Comparison of ENCODE assay signal across 13 mouse cellular contexts in genomic region chr10:67184441-67185070, GRCm38 (mm10).
A peak's percentile ranks its signal among the peaks of the same experiment; 100 is the strongest.
DNase-seq lines count a peak whose midpoint lies in the region; ATAC-seq and TF ChIP-seq lines count a peak whose summit lies in the region.
"Had no signal": no experiment of that assay in that cellular context is flagged by ENCODE, and none has a peak within 500 bp of the region (broad histone marks: within the 10 kb centered on the region; RNA-seq: fewer than 3 reads in every experiment).

No protein-coding gene starts in this region.

- H3ac ChIP-seq in myocyte (ENCODE audit: control insufficient read depth, insufficient read length) = no peak overlapping the region

- no peaks in the 10 kb centered on the region for H3K9me3 ChIP-seq in heart, embryonic 14.5 days (ENCODE audit: control insufficient read depth, low read length)
- no peaks in the 10 kb centered on the region for H3K9me3 ChIP-seq in neural tube, embryonic 13.5 days
- H3K9me3 ChIP-seq: G1E; limb, embryonic 12.5 days had no signal

- H3K9ac ChIP-seq in heart, embryonic 14.5 days (ENCODE audit: low read length) = no peak overlapping the region
- no peak overlapping the region for H3K9ac ChIP-seq in neural tube, embryonic 13.5 days

- peaks cover 73% of the 10 kb centered on the region for H3K79me2 ChIP-seq in myocyte (ENCODE audit: control insufficient read depth, insufficient read depth)

- no peaks in the 10 kb centered on the region for H3K27me3 ChIP-seq in heart, embryonic 14.5 days (ENCODE audit: control insufficient read depth, insufficient read depth, low read length)
- H3K27me3 ChIP-seq in neural tube, embryonic 13.5 days = no peaks in the 10 kb centered on the region
- H3K27me3 ChIP-seq in myocyte (ENCODE audit: control insufficient read depth, insufficient read depth, insufficient read length) = no peaks in the 10 kb centered on the region
- H3K27me3 ChIP-seq: limb, embryonic 12.5 days had no signal

- no peak for TF ChIP-seq POLR2A in embryonic fibroblast, embryonic 13.5 days (IDR thresholded peaks at IDR 0.05; ENCODE audit: low read depth, low read length)
- TF ChIP-seq POLR2A in myocyte (IDR thresholded peaks at IDR 0.05; ENCODE audit: insufficient read length, low read depth) = no peak

- no peak for ATAC-seq in heart, embryonic 14.5 days (ENCODE audit: insufficient number of reproducible peaks, insufficient read depth, low FRiP score, low read depth)
- no peak for ATAC-seq in neural tube, embryonic 13.5 days (ENCODE audit: low read depth)
- ATAC-seq in activated CD4-positive, CD25-positive, alpha-beta regulatory T cell, adult 4 months = no peak
- ATAC-seq in frontal cortex, adult (ENCODE audit: low TSS enrichment) = no peak

- no peaks in the 10 kb centered on the region for H3K36me3 ChIP-seq in heart, embryonic 14.5 days (ENCODE audit: control insufficient read depth, insufficient read depth, low read length)
- H3K36me3 ChIP-seq in neural tube, embryonic 13.5 days = no peaks in the 10 kb centered on the region
- no peaks in the 10 kb centered on the region for H3K36me3 ChIP-seq in myocyte (ENCODE audit: control insufficient read depth, insufficient read depth)
- H3K36me3 ChIP-seq: limb, embryonic 12.5 days had no signal

- peak overlapping the region; percentile 32 for H3K4me2 ChIP-seq in heart, embryonic 14.5 days (ENCODE audit: low read length)
- peak overlapping the region; percentile 4; the same call in 1 of the 2 replicates for H3K4me2 ChIP-seq in neural tube, embryonic 13.5 days
- H3K4me2 ChIP-seq in myocyte (ENCODE audit: low read depth) = peak overlapping the region; percentile 95

- TF ChIP-seq CTCF in embryonic fibroblast, embryonic 13.5 days (IDR thresholded peaks at IDR 0.05; ENCODE audit: borderline replicate concordance, insufficient read depth, low read length) = no peak

- 61% methylated on average over 3 of the region's 3 CpGs for WGBS in heart, embryonic 14.5 days
- WGBS in neural tube, embryonic 13.5 days = 44% methylated on average over 3 of the region's 3 CpGs

- no peak overlapping the region for H3K4me3 ChIP-seq in heart, embryonic 14.5 days (ENCODE audit: control insufficient read depth in 1 of 2, insufficient read depth in 1 of 2, low read depth in 1 of 2, low read length in 2 of 2)
- no peak overlapping the region for H3K4me3 ChIP-seq in neural tube, embryonic 13.5 days
- no peak overlapping the region for H3K4me3 ChIP-seq in embryonic fibroblast, embryonic 13.5 days (ENCODE audit: insufficient read depth, low read length)
- H3K4me3 ChIP-seq in myocyte = no peak overlapping the region

- intact Hi-C loops in heart, postnatal 36 days (cut with DNase I) = loop anchor here (2.0 to 5.0 kb wide), 6 partner anchors 38 to 274 kb away; partner anchors contain the start of gene Nrbf2

- H3K27ac ChIP-seq in heart, embryonic 14.5 days (replicated peaks in 1 of 2; ENCODE audit: control insufficient read depth in 1 of 2, insufficient read depth in 1 of 2, low read depth in 2 of 2, low read length in 2 of 2) = peak overlapping the region; percentile 22 to 41; a peak in 3 of 4 replicates
- H3K27ac ChIP-seq in neural tube, embryonic 13.5 days (replicated peaks) = no peak overlapping the region
- H3K27ac ChIP-seq in embryonic fibroblast, embryonic 13.5 days (ENCODE audit: insufficient read depth, low read length) = peak overlapping the region; percentile 44; the same call in 1 of the 2 replicates

- no peak for DNase-seq in heart, postnatal 36 days
- no peak for DNase-seq in neural tube, embryonic 10.5 days (ENCODE audit: extremely low spot score, low spot score)
- DNase-seq: cerebellum, adult 11 months; kidney, adult 18-20 months; thymus, postnatal 14 days had no signal

- H3K4me1 ChIP-seq in heart, embryonic 14.5 days (ENCODE audit: control insufficient read depth in 2 of 2, insufficient read depth in 2 of 2, low read length in 2 of 2) = peaks cover 4 to 21% of the 10 kb centered on the region in 2 experiments
- H3K4me1 ChIP-seq in neural tube, embryonic 13.5 days (replicated peaks) = peaks cover 41% of the 10 kb centered on the region
- peaks cover 6% of the 10 kb centered on the region for H3K4me1 ChIP-seq in embryonic fibroblast, embryonic 13.5 days (ENCODE audit: control insufficient read depth, insufficient read depth, low read length)

TF ChIP-seq in myocyte, 11 proteins besides CTCF, POLR2A, EP300 and RAD21:
- TF ChIP-seq USF1 (IDR thresholded peaks at IDR 0.05; ENCODE audit: low read depth) (no peak), E2F4 (IDR thresholded peaks at IDR 0.05; ENCODE audit: insufficient read depth) (no peak)

Comparison
In these comparisons a context has a peak if more than half of its experiments do, and no peak if none do; other contexts are left out.
1. H3K4me2 ChIP-seq: peak in every context shown above with its lines; median percentile 95 in myocyte; 32 in heart, embryonic 14.5 days; 4 in neural tube, embryonic 13.5 days.